Mouse (Mus musculus): Measurements from ENCODE around the gene Wfdc3. TPM values are rescaled to one million over a fixed set of nuclear protein-coding genes. Genes with fewer than 3 reads are reported as not detected.

Gene Wfdc3
- polyA plus RNA-seq, 1 experiment from 2014 or later = 0.46 TPM

DNA sequence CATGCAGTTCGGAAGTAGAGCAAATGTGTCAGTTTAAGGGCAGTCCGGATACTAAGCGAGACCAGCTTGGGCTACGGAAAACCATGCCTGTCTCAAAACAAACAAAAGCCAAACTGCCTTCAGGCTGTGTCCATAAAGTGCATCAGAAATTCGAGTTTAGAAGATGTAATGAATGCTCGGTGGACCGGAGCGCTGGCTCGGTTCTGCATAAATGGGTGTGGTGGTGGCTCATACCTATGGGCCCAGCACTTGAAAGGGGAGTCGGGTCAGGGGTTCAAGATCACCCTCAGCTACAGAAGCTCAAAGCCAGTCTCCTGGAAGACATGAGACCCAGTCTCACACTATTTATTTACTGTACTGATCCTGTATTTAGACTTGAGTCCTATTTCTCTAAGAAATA is 42.0 kb upstream of the Wfdc3 start:
- 73% methylated on average over 10 of the region's 10 CpGs for WGBS
- H3K9me3 ChIP-seq (replicated peaks; ENCODE audit: control insufficient read depth, low read length) = no peaks in the 10 kb centered on the region
- H3K4me1 ChIP-seq (ENCODE audit: control insufficient read depth, insufficient read depth, low read length) = no peaks in the 10 kb centered on the region
- no peak overlapping the region for H3K9ac ChIP-seq (replicated peaks; ENCODE audit: low read length)
- no peak overlapping the region for H3K4me2 ChIP-seq (ENCODE audit: low read depth, low read length)
- H3K36me3 ChIP-seq (replicated peaks; ENCODE audit: control insufficient read depth, insufficient read depth, low read depth, low read length) = no peaks in the 10 kb centered on the region; the same call in 1 of the 2 replicates
- H3K27ac ChIP-seq (replicated peaks; ENCODE audit: low read depth, low read length) = no peak overlapping the region
- DNase-seq (ENCODE audit: low spot score) (no peak), ATAC-seq (replicated peaks; ENCODE audit: insufficient number of reproducible peaks, low FRiP score, low TSS enrichment, low read depth) (no peak)
- H3K4me3 ChIP-seq (ENCODE audit: low read depth, low read length) = no peak overlapping the region
- H3K27me3 ChIP-seq (ENCODE audit: control insufficient read depth, insufficient read depth, low read length) = no peaks in the 10 kb centered on the region

DNA sequence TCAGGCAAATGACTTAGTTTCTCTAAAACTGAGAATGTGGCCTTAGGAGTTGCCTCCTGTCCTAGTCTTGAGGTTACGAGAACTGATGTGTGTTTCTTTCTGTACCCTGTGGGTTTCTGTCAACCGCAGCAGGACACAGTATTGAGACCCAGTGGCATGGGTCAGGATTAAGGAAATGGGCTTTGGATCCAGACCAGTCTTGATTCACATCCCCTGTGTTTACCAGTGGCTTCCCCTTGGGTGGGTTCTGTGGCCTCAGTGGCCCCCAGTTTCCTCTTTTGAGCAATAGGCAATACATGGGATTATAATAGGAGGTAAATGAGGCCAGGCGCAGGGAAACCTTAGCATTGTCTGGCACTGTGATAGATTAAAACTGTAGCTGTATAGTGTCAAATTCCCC is 41.3 kb upstream of the Wfdc3 start:
- H3K4me1 ChIP-seq (ENCODE audit: control insufficient read depth, insufficient read depth, low read length) = no peaks in the 10 kb centered on the region
- no peaks in the 10 kb centered on the region; the same call in 1 of the 2 replicates for H3K36me3 ChIP-seq (replicated peaks; ENCODE audit: control insufficient read depth, insufficient read depth, low read depth, low read length)
- H3K4me3 ChIP-seq (ENCODE audit: low read depth, low read length) = no peak overlapping the region
- no peak overlapping the region; the same call in 1 of the 2 replicates for H3K4me2 ChIP-seq (ENCODE audit: low read depth, low read length)
- no peak overlapping the region for H3K9ac ChIP-seq (replicated peaks; ENCODE audit: low read length)
- no peak for ATAC-seq (replicated peaks; ENCODE audit: insufficient number of reproducible peaks, low FRiP score, low TSS enrichment, low read depth)
- DNase-seq (ENCODE audit: low spot score) = no peak
- H3K27me3 ChIP-seq (ENCODE audit: control insufficient read depth, insufficient read depth, low read length) = no peaks in the 10 kb centered on the region
- H3K9me3 ChIP-seq (replicated peaks; ENCODE audit: control insufficient read depth, low read length) = no peaks in the 10 kb centered on the region
- H3K27ac ChIP-seq (replicated peaks; ENCODE audit: low read depth, low read length) = no peak overlapping the region
- 77% methylated on average over 3 of the region's 3 CpGs for WGBS

DNA sequence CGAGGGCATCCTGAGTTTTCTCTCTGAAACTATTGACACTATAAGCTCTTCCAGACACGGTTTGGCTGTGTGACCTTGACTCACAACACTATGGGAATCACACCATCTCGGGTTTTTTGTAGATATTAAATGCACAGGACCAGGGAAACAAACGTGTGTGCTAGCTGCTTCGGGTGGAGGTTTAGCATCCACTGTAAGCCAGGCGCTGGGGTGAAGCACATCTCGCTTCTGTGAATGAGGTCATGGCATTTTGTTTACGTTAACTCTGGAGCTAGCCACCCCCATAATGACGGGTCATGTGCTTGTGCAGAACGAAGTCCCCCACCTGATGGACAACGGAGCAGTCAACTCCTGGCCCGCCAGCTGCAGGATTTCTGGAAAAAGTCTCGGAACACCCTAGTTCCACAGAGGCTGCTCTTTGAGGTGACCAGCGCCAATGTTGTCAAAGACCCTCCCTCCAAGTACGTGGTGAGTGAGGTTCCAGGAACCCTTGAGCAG is 40.7 kb upstream of the Wfdc3 start:
- H3K36me3 ChIP-seq (replicated peaks; ENCODE audit: control insufficient read depth, insufficient read depth, low read depth, low read length) = no peaks in the 10 kb centered on the region
- no peak overlapping the region for H3K27ac ChIP-seq (replicated peaks; ENCODE audit: low read depth, low read length)
- H3K4me2 ChIP-seq (ENCODE audit: low read depth, low read length) = peak overlapping the region; percentile 98
- H3K9ac ChIP-seq (replicated peaks; ENCODE audit: low read length) = peak overlapping the region; percentile 75
- ATAC-seq (replicated peaks; ENCODE audit: insufficient number of reproducible peaks, low FRiP score, low TSS enrichment, low read depth) (no peak), DNase-seq (ENCODE audit: low spot score) (peak; percentile 26)
- H3K4me1 ChIP-seq (ENCODE audit: control insufficient read depth, insufficient read depth, low read length) = no peaks in the 10 kb centered on the region
- no peaks in the 10 kb centered on the region for H3K9me3 ChIP-seq (replicated peaks; ENCODE audit: control insufficient read depth, low read length)
- H3K27me3 ChIP-seq (ENCODE audit: control insufficient read depth, insufficient read depth, low read length) = no peaks in the 10 kb centered on the region
- peak overlapping the region; percentile 66 for H3K4me3 ChIP-seq (ENCODE audit: low read depth, low read length)
- 7% methylated on average over 15 of the region's 15 CpGs for WGBS

DNA sequence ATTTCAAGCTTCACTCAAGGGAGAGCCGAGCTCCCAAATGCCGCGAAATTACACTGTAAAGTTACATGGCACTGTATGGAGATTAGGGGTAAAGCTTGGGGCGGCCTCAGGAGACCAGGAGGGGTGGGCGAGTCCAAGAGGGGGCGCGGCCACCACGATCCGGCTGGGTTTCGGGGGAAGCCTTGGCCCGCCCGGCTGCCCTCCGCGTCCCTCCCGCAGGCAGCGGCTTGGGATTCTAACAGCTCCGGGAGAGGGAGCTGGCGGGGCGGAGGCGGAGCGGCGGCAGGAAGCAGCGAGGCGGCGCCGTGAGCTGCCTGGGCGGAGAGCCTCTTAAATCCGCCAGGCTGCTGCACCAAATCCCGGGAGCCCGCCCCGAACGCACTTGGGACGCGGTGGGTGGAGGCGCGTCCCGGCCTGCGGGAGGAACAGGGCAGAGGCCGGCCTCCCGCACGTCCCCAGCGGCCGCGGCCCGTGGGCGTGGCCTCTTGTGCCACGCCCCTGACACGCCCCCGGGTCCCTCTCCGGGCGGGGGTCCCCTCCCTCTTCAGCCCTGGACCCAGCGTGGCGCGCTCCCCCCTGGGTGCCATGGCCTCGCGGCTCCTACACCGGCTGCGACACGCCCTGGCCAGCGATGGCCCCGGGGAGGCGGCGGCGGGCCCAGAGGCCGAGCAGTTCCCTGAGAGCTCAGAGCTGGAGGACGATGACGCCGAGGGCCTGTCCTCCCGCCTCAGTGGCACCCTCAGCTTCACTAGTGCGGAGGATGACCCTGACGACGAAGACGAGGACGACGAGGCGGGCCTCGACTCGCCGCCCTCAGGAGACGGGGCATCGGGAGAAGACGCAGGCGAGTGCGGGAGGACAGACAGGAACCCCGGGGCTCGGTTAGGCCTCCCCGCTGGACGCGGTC is 40.0 kb upstream of the Wfdc3 start, which contains the start of gene Snx21:
Gene Snx21 (plus strand): TSS at position 343 of the 907 bp plus-strand sequence.
- Histone ChIP-seq H3K4me1 (ENCODE audit: control insufficient read depth, insufficient read depth, low read length) (no peaks in the 10 kb centered on the region), H3K9me3 (replicated peaks; ENCODE audit: control insufficient read depth, low read length) (no peaks in the 10 kb centered on the region), H3K4me3 (ENCODE audit: low read depth, low read length) (peak within 1 kb of the TSS; percentile 66), H3K36me3 (replicated peaks; ENCODE audit: control insufficient read depth, insufficient read depth, low read depth, low read length) (no peaks in the 10 kb centered on the region), H3K27me3 (ENCODE audit: control insufficient read depth, insufficient read depth, low read length) (no peaks in the 10 kb centered on the region), H3K9ac (replicated peaks; ENCODE audit: low read length) (peak within 1 kb of the TSS; percentile 75), H3K27ac (replicated peaks; ENCODE audit: low read depth, low read length) (no peak within 1 kb of the TSS), H3K4me2 (ENCODE audit: low read depth, low read length) (peak within 1 kb of the TSS; percentile 98)
- under 1% methylated on average over 74 of the region's 89 CpGs for whole genome bisulfite sequencing
- ATAC-seq (replicated peaks; ENCODE audit: insufficient number of reproducible peaks, low FRiP score, low TSS enrichment, low read depth) (peak; percentile 83), DNase-seq (ENCODE audit: low spot score) (peak; percentile 91)

DNA sequence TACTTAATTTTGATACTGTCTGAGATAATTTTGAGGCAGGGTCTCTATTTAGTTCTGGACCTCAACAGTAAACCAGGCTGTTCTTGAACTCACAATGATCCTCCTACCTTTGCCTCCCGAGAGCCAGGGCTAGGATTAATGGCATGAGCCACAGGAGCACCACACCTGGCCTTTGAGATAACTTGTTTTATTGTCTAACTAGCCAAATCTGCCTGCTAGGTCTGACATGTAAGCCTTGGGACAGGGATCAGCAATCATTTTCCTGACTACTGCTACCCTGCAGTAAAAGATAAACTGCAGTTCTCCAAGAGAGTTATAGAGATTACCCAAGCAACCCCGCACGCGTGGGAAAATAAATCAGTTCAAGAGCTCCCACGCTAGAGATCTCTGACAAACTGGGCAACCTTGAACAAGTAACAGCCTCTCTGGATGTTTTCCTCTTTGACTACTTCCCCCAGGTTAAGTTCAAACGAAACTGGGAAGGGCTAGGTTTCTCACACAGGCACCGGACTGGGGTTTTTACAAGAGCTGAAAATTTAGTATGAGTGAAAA is 39.2 kb upstream of the Wfdc3 start:
- peak overlapping the region; percentile 75 for H3K9ac ChIP-seq (replicated peaks; ENCODE audit: low read length)
- no peaks in the 10 kb centered on the region for H3K27me3 ChIP-seq (ENCODE audit: control insufficient read depth, insufficient read depth, low read length)
- WGBS = 21% methylated on average over 7 of the region's 7 CpGs
- no peaks in the 10 kb centered on the region for H3K9me3 ChIP-seq (replicated peaks; ENCODE audit: control insufficient read depth, low read length)
- peak overlapping the region; percentile 66 for H3K4me3 ChIP-seq (ENCODE audit: low read depth, low read length)
- no peak for DNase-seq (ENCODE audit: low spot score)
- H3K27ac ChIP-seq (replicated peaks; ENCODE audit: low read depth, low read length) = no peak overlapping the region
- H3K4me1 ChIP-seq (ENCODE audit: control insufficient read depth, insufficient read depth, low read length) = no peaks in the 10 kb centered on the region
- peak overlapping the region; percentile 98 for H3K4me2 ChIP-seq (ENCODE audit: low read depth, low read length)
- ATAC-seq (replicated peaks; ENCODE audit: insufficient number of reproducible peaks, low FRiP score, low TSS enrichment, low read depth) = no peak
- no peaks in the 10 kb centered on the region for H3K36me3 ChIP-seq (replicated peaks; ENCODE audit: control insufficient read depth, insufficient read depth, low read depth, low read length)

DNA sequence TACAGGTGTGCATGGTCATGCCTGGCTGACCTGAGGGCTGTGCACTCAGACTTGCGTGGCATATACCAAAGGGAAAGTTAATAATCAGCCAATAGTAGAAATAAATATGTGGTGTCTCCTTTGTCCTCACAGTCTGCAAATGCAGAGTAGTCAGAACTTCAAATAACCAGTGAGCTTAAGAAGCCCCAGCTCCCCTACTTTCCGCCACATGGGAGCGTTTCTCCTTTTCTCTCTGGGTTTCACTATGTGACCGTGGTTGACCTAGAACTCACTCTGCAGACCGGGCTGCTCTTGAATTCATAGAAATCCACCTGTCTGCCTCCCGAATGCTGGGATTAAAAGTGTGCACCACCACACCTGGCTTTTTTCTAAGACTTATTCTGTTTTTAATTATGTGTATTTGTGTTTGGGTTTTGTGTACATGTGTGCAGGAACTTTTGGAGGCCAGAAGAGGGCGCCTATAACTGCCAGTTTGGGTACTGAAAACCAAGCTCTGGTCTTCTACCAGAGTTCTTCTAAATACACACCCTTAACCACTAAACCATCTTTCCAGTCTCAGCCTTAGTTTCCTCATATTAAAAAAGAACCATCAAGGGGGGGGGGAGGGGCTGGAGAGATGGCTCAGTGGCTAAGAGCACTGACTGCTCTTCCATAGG is 38.3 kb upstream of the Wfdc3 start:
- Histone ChIP-seq H3K9me3 (replicated peaks; ENCODE audit: control insufficient read depth, low read length) (no peaks in the 10 kb centered on the region), H3K27ac (replicated peaks; ENCODE audit: low read depth, low read length) (no peak overlapping the region), H3K4me2 (ENCODE audit: low read depth, low read length) (no peak overlapping the region), H3K36me3 (replicated peaks; ENCODE audit: control insufficient read depth, insufficient read depth, low read depth, low read length) (no peaks in the 10 kb centered on the region), H3K4me3 (ENCODE audit: low read depth, low read length) (no peak overlapping the region), H3K9ac (replicated peaks; ENCODE audit: low read length) (no peak overlapping the region), H3K27me3 (ENCODE audit: control insufficient read depth, insufficient read depth, low read length) (no peaks in the 10 kb centered on the region), H3K4me1 (ENCODE audit: control insufficient read depth, insufficient read depth, low read length) (no peaks in the 10 kb centered on the region)
- DNase-seq (ENCODE audit: low spot score) (peak; percentile 30), ATAC-seq (replicated peaks; ENCODE audit: insufficient number of reproducible peaks, low FRiP score, low TSS enrichment, low read depth) (no peak)
- WGBS = 75% methylated on average over 7 of the region's 7 CpGs

DNA sequence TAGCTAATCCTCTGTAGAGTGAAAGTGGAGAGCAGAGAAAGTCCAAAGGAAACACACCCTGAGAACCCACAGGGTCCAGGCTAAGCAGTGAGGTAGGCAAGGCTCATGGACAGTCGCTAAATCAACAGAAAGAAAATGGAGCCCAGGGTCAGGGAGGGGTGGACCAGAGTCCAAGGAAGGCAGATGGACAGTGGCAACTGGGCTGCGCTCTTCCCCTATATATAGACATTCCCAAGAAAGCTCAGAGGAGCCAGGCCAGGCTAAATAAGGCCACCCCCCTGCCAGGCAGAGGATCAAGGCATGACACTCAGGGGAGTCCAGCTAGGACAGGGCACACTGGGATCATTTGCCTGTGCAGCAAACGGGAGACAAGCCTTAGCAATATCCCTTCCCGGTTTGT is 36.1 kb upstream of the Wfdc3 start:
- ATAC-seq (replicated peaks; ENCODE audit: insufficient number of reproducible peaks, low FRiP score, low TSS enrichment, low read depth) = no peak
- no peak overlapping the region for H3K4me3 ChIP-seq (ENCODE audit: low read depth, low read length)
- 69% methylated on average over 4 of the region's 4 CpGs for WGBS
- H3K4me2 ChIP-seq (ENCODE audit: low read depth, low read length) = no peak overlapping the region
- H3K9me3 ChIP-seq (replicated peaks; ENCODE audit: control insufficient read depth, low read length) = no peaks in the 10 kb centered on the region
- DNase-seq (ENCODE audit: low spot score) = no peak
- H3K27ac ChIP-seq (replicated peaks; ENCODE audit: low read depth, low read length) = no peak overlapping the region
- H3K27me3 ChIP-seq (ENCODE audit: control insufficient read depth, insufficient read depth, low read length) = no peaks in the 10 kb centered on the region
- no peaks in the 10 kb centered on the region for H3K4me1 ChIP-seq (ENCODE audit: control insufficient read depth, insufficient read depth, low read length)
- H3K36me3 ChIP-seq (replicated peaks; ENCODE audit: control insufficient read depth, insufficient read depth, low read depth, low read length) = no peaks in the 10 kb centered on the region
- H3K9ac ChIP-seq (replicated peaks; ENCODE audit: low read length) = no peak overlapping the region

All from embryonic facial prominence, embryonic 11.5 days (tissue).